Mouse (Mus musculus): ENCODE results near the gene Hoxc6. TPM values are rescaled to one million over a fixed set of nuclear protein-coding genes. Genes with fewer than 3 reads are reported as not detected.

The Hoxc6 gene
- polyA plus RNA-seq, 1 experiment from 2014 or later, result 46.8 TPM

- Histone ChIP-seq H3K27ac (replicated peaks) (peak overlapping the region; percentile 75), H3K4me3 (peak overlapping the region; percentile 90), H3K4me2 (peak overlapping the region; percentile 91), H3K27me3 (peaks cover 96% of the 10 kb centered on the region), H3K36me3 (no peaks in the 10 kb centered on the region), H3K9ac (peak overlapping the region; percentile 75), H3K4me1 (replicated peaks) (peaks cover 31% of the 10 kb centered on the region), H3K9me3 (no peaks in the 10 kb centered on the region)
- no peak for ATAC-seq (ENCODE audit: low read depth)
- WGBS, result 2% methylated on average over 13 of the region's 13 CpGs
Measured at GRCm38 (mm10) chr15:102962492-102962891, 35.6 kb upstream of the Hoxc6 start.

GRCm38 (mm10) chr15:102963259-102963658 is 34.8 kb upstream of the Hoxc6 start:
- Histone ChIP-seq H3K9ac (peak overlapping the region; percentile 75), H3K4me2 (peak overlapping the region; percentile 91), H3K27me3 (peaks cover 94% of the 10 kb centered on the region), H3K27ac (replicated peaks) (peak overlapping the region; percentile 75), H3K4me3 (peak overlapping the region; percentile 90), H3K4me1 (replicated peaks) (peaks cover 31% of the 10 kb centered on the region), H3K9me3 (no peaks in the 10 kb centered on the region), H3K36me3 (no peaks in the 10 kb centered on the region)
- no peak for ATAC-seq (ENCODE audit: low read depth)
- 4% methylated on average over 8 of the region's 8 CpGs for WGBS

- 2% methylated on average over 28 of the region's 28 CpGs for WGBS
- Histone ChIP-seq H3K4me1 (replicated peaks) (peaks cover 31% of the 10 kb centered on the region), H3K4me2 (peak overlapping the region; percentile 91), H3K9ac (peak overlapping the region; percentile 75), H3K27me3 (peaks cover 93% of the 10 kb centered on the region), H3K27ac (replicated peaks) (peak overlapping the region; percentile 75), H3K9me3 (no peaks in the 10 kb centered on the region), H3K36me3 (no peaks in the 10 kb centered on the region), H3K4me3 (peak overlapping the region; percentile 90)
- ATAC-seq (ENCODE audit: low read depth), result no peak
Measured at GRCm38 (mm10) chr15:102963671-102964640, 34.1 kb upstream of the Hoxc6 start.

GRCm38 (mm10) chr15:102965003-102965891 is 32.8 kb upstream of the Hoxc6 start:
- H3K27me3 ChIP-seq, result peaks cover 95% of the 10 kb centered on the region
- peak overlapping the region; percentile 75 for H3K27ac ChIP-seq (replicated peaks)
- peaks cover 30% of the 10 kb centered on the region for H3K4me1 ChIP-seq (replicated peaks)
- peak overlapping the region; percentile 91 for H3K4me2 ChIP-seq
- no peak for ATAC-seq (ENCODE audit: low read depth)
- H3K9me3 ChIP-seq, result no peaks in the 10 kb centered on the region
- H3K36me3 ChIP-seq, result no peaks in the 10 kb centered on the region
- peak overlapping the region; percentile 90 for H3K4me3 ChIP-seq
- 10% methylated on average over 26 of the region's 26 CpGs for WGBS
- peak overlapping the region; percentile 75 for H3K9ac ChIP-seq

- peak overlapping the region; percentile 90 for H3K4me3 ChIP-seq
- peak overlapping the region; percentile 100 for H3K9ac ChIP-seq
- peaks cover 38% of the 10 kb centered on the region for H3K4me1 ChIP-seq (replicated peaks)
- H3K36me3 ChIP-seq, result no peaks in the 10 kb centered on the region
- no peaks in the 10 kb centered on the region for H3K9me3 ChIP-seq
- ATAC-seq (ENCODE audit: low read depth), result peak; percentile 90
- H3K27me3 ChIP-seq, result peaks cover 92% of the 10 kb centered on the region
- 3% methylated on average over 30 of the region's 30 CpGs for WGBS
- peak overlapping the region; percentile 91 for H3K4me2 ChIP-seq
- H3K27ac ChIP-seq (replicated peaks), result peak overlapping the region; percentile 88
Measured at GRCm38 (mm10) chr15:102965892-102966775, 31.9 kb upstream of the Hoxc6 start.

GRCm38 (mm10) chr15:102966776-102967311 is 31.2 kb upstream of the Hoxc6 start, which contains the start of gene Hoxc10:
Gene Hoxc10 (plus strand): TSS chr15:102966796.
- Histone ChIP-seq H3K4me2 (peak within 1 kb of the TSS; percentile 91), H3K9ac (peak within 1 kb of the TSS; percentile 100), H3K4me1 (replicated peaks) (peaks cover 42% of the 10 kb centered on the region), H3K4me3 (peak within 1 kb of the TSS; percentile 90), H3K9me3 (no peaks in the 10 kb centered on the region), H3K27me3 (peaks cover 89% of the 10 kb centered on the region), H3K27ac (replicated peaks) (peak within 1 kb of the TSS; percentile 88), H3K36me3 (no peaks in the 10 kb centered on the region)
- WGBS, result 2% methylated on average over 27 of the region's 27 CpGs
- peak; percentile 71 for ATAC-seq (ENCODE audit: low read depth)

GRCm38 (mm10) chr15:102967312-102967510 is 30.8 kb upstream of the Hoxc6 start, which contains the start of gene Hoxc5:
Gene Hoxc5 (plus strand): TSS chr15:102967443.
- WGBS, result under 1% methylated on average over 12 of the region's 12 CpGs
- H3K36me3 ChIP-seq, result no peaks in the 10 kb centered on the region
- H3K4me3 ChIP-seq, result peak within 1 kb of the TSS; percentile 90
- H3K27ac ChIP-seq (replicated peaks), result peak within 1 kb of the TSS; percentile 88
- H3K27me3 ChIP-seq, result peaks cover 88% of the 10 kb centered on the region
- H3K9ac ChIP-seq, result peak within 1 kb of the TSS; percentile 100
- H3K4me1 ChIP-seq (replicated peaks), result peaks cover 42% of the 10 kb centered on the region
- peak within 1 kb of the TSS; percentile 91 for H3K4me2 ChIP-seq
- ATAC-seq (ENCODE audit: low read depth), result no peak
- no peaks in the 10 kb centered on the region for H3K9me3 ChIP-seq

GRCm38 (mm10) chr15:102967511-102968397 is 30.3 kb upstream of the Hoxc6 start:
- Histone ChIP-seq H3K27ac (replicated peaks) (peak overlapping the region; percentile 88), H3K4me1 (replicated peaks) (peaks cover 42% of the 10 kb centered on the region), H3K27me3 (peaks cover 83% of the 10 kb centered on the region), H3K4me3 (peak overlapping the region; percentile 90), H3K9ac (peak overlapping the region; percentile 100), H3K4me2 (peak overlapping the region; percentile 91), H3K36me3 (no peaks in the 10 kb centered on the region), H3K9me3 (no peaks in the 10 kb centered on the region)
- ATAC-seq (ENCODE audit: low read depth), result no peak
- whole genome bisulfite sequencing, result 4% methylated on average over 34 of the region's 34 CpGs

- H3K4me1 ChIP-seq (replicated peaks), result peaks cover 39% of the 10 kb centered on the region
- WGBS, result 31% methylated on average over 1 of the region's 1 CpGs
- ATAC-seq (ENCODE audit: low read depth), result no peak
- peak overlapping the region; percentile 100 for H3K9ac ChIP-seq
- peak overlapping the region; percentile 90 for H3K4me3 ChIP-seq
- peaks cover 80% of the 10 kb centered on the region for H3K27me3 ChIP-seq
- no peak overlapping the region for H3K27ac ChIP-seq (replicated peaks)
- H3K36me3 ChIP-seq, result no peaks in the 10 kb centered on the region
- peak overlapping the region; percentile 91 for H3K4me2 ChIP-seq
- no peaks in the 10 kb centered on the region for H3K9me3 ChIP-seq
Measured at GRCm38 (mm10) chr15:102969296-102969695, 28.8 kb upstream of the Hoxc6 start.

GRCm38 (mm10) chr15:102970740-102971139 is 27.3 kb upstream of the Hoxc6 start:
- Histone ChIP-seq H3K27ac (replicated peaks) (peak overlapping the region; percentile 99), H3K36me3 (no peaks in the 10 kb centered on the region), H3K4me2 (peak overlapping the region; percentile 91), H3K4me3 (peak overlapping the region; percentile 90), H3K4me1 (replicated peaks) (peaks cover 45% of the 10 kb centered on the region), H3K9me3 (no peaks in the 10 kb centered on the region), H3K9ac (peak overlapping the region; percentile 100), H3K27me3 (peaks cover 66% of the 10 kb centered on the region)
- no peak for ATAC-seq (ENCODE audit: low read depth)
- WGBS, result 1% methylated on average over 12 of the region's 12 CpGs
